Mouse (Mus musculus): Measurements from ENCODE around the gene Cartpt.
"Not testable (repeated sequence)": the region's sequence is repeated elsewhere in the genome, so short reads cannot be mapped to it uniquely, and the experiment has no call there.

Cartpt gene

GRCm38 (mm10) chr13:99900965-99901364 lies at the start of gene Cartpt:
Gene Cartpt (minus strand): TSS chr13:99901091.
- no peak for DNase-seq

- no peak for DNase-seq
Observed at GRCm38 (mm10) chr13:99947417-99947816, 46.5 kb upstream of the Cartpt start.

- no peak for DNase-seq
Observed at GRCm38 (mm10) chr13:99943525-99943924, 42.6 kb upstream of the Cartpt start.

- no peak for DNase-seq
Observed at GRCm38 (mm10) chr13:99940601-99941000, 39.7 kb upstream of the Cartpt start.

DNA sequence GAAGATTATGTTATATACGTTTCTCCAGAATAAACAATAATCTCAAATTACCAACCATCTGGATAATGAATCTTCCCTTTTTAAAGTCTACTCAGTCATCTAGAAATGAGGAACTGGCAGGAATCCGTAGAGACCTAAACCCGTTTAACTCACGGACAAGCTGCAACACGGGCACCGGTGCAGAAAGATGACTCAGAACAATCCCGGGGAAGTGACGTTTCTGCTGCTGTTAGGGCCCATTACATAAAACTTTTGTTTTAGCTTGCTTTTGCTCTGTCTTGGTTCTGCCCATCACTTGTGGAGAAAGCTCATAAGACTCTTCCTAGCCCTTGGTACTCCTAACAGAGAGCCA lies 38.4 kb upstream of the Cartpt start:
- DNase-seq, result no peak

GRCm38 (mm10) chr13:99938606-99939319 lies 37.9 kb upstream of the Cartpt start:
- DNase-seq, result no peak

DNA sequence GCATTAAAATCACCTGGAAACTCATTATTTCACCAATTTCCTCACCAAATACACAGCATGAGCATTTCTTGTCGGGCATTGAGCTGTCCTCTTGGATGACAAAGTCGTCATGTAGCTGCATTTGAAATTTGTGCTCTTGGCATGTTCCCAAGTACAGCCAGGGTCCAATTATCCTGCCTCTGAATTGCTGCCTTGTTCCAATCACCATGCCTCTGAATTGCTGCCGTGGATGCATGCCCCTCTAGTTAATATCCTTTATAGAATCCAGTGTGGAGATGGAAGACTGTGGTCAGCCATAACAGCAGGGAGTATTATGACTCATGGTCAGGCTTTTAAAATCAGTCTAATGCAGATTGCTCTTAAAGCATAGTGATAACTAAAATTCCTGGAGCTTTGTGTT lies 36.9 kb upstream of the Cartpt start:
- no peak for DNase-seq

DNA sequence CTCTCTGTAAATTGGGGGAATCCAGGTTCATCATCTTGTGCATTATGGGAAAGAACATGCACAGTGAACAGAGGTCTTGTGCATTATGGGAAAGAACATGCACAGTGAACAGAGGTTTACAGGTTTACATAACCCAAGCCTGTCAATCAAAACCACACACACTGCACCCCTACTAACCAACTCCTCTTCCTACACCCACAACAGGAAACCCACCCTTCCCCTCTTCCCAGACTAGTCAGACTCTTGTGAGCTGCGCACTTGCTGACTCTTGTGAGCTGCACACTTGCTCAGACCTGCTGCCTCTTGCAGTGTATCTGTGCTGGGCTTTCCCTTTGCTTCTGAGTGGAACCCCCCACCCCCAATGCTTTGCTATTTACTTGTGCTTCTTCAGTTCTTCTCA lies 31.5 kb upstream of the Cartpt start:
- no peak for DNase-seq

- DNase-seq, result no peak
Observed at GRCm38 (mm10) chr13:99931502-99931901, 30.6 kb upstream of the Cartpt start.

DNA sequence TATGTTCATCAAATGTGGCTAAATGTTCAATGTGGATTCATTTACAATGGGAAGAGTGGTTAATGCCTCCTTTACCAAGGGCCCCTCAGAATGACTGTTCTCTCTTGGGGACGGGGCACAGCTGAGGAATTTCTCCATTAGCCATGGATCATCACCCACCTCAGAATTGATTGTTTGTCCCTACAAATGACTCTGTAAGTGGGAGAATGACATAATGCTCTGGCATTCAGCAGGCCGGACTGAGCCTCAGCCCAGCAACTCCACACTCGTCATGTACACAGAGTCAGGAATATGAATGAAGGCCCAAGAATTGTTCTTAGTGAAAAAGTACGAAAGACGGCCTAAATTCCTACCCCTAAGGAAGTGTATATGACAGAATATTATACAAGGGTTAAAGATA lies 25.4 kb upstream of the Cartpt start:
- no peak for DNase-seq

DNA sequence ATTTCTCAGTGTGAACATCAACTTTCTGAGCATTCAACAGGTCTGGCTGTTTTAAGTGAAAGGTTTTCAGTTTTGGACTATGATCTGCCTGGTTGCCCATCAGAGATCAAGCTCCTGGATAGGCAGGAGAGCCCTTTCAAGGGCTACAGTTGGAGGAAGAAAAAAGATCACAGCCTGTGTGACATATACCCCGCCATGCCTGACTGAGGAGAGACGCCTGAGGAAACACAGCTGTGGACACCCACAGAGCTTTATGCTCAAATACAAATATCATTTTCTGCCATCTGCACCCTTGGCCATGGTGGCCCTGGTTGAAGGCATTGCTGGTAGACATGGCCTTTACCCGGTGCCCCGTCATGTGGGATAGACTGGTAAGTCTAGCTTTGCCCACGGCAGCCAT lies 14.7 kb upstream of the Cartpt start:
- DNase-seq, result no peak

- DNase-seq, result peak in 1 of 2 experiments; percentile 17
Observed at GRCm38 (mm10) chr13:99900557-99900892, 366 bp downstream of the Cartpt start.

GRCm38 (mm10) chr13:99899670-99900556 lies 978 bp downstream of the Cartpt start:
- no peak for DNase-seq

DNA sequence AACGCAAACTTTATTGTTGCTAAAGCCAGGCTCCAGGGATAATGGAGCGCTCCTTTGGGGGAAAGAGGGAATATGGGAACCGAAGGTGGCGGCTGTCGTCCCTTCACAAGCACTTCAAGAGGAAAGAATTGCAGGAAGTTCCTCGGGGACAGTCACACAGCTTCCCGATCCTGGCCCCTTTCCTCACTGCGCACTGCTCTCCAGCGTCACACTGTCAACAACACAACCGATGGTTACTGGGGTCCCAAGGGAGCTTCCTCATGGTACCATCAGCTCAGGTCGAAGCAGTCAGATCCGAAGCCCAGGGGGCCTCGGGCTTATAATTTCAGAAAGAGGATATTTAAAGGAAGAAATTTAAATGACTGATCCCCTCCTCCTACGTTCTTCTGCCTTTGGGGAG lies 2.1 kb downstream of the Cartpt start:
- DNase-seq, result no peak

- no peak for DNase-seq
Observed at GRCm38 (mm10) chr13:99885636-99886035, 15.3 kb downstream of the Cartpt start.

- DNase-seq, result not testable (repeated sequence)
Observed at GRCm38 (mm10) chr13:99881774-99882173, 19.1 kb downstream of the Cartpt start.

DNA sequence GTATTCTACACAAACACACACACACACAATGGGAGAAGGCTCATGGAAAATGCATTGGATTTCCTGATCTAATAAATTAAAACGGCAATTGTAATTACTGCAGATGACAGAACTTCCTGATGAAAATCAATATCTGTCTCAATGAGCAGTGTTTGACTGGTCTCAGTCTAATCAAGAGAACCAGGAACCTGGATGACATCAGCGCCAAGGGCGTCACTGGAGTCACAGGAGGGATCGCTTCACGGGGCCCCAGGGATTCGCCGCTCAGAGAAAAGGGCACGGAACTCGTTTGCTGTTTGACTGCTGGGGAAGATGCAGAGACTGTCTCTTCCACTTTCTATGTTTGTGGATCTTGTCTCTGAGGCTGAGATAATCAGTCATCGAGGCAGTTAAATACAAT lies 21.2 kb downstream of the Cartpt start:
- no peak for DNase-seq

DNA sequence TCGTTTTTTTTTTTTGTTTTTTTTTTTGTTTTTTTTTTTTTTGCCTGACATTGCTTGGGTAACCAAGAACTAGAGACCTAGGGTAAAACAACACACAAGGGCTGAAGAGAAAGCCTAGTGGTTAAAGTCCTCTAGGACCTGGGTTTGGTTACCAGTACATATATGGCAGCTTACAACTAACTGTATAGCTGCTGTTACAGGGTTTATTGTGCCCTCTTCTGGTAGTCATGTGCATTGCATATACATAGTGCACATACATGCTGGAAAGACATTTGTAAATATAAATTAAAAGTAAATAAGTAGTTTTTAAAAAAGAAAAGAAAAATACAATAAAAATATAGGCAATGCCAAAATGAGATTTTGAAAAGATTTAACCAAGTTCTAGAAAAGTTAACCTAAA lies 28.8 kb downstream of the Cartpt start:
- no peak for DNase-seq

GRCm38 (mm10) chr13:99868438-99868837 lies 32.5 kb downstream of the Cartpt start:
- DNase-seq, result no peak

DNA sequence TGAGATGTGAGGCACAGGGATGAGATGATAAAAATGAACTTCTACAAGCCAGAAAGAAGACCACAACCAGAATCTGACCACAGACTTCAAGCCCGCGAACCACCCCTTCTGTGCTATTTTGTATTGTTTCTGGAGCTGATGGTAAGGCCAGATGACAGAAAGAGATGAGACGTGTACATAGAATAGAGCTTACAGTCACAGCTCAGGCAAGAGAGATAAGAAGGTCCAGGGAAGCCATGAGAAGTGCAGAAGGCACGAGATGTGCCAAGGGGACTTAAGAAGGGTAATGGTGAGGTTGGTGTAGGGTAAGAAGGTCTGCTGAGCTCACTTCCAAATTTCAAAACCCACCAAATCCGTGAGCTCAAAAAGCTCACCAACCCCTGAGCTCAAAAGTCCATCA lies 36.6 kb downstream of the Cartpt start:
- DNase-seq, result no peak

GRCm38 (mm10) chr13:99860670-99861069 lies 40.2 kb downstream of the Cartpt start:
- DNase-seq, result no peak

GRCm38 (mm10) chr13:99859082-99859481 lies 41.8 kb downstream of the Cartpt start:
- DNase-seq, result peak; percentile 10 to 51

DNA sequence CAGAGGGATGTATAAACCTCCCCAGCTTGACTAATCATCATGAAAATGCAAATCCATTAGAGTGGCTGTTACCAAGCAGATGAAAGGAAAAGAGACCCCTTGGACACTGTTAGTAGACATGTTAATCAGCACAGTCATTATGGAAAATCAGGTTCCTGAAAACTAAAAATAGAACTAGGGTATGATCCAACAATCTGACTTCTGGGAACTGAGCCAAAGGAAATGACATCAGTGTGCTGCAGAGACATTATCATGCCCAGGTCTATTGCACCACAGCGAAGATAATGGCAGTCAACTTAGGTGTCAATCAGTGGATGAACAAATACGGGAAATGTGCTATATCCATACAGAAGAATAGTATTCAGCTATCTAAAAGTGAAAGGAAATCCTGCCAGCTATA lies 43.0 kb downstream of the Cartpt start:
- DNase-seq, result no peak

DNA sequence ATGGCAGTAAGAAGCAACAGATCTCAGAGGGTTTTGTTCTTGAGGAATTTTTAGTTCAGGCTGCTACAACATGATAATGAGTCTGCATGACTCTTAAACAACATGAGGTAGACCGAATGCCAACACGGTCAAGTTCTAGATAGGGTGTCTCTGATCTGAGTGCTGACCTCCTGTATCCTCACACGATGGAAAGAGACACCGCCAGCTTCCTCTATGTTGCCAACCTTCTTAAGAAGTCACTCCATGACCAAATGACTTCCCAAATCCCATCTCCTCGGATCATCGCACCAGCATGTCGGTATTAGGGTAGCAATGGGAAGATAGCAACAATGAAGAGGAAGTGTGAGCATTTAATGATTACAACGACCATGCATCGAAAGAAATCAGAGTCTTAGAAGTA lies 43.6 kb downstream of the Cartpt start:
- DNase-seq, result no peak

All from spleen, adult 18-20 months (tissue).